Mouse (Mus musculus): ENCODE measurements at regions not wholly inside any gene's neighbourhood (a gene's known extent, or its start where the extent isn't known, plus 50 kb on each side); places are given as distances from the start of the nearest gene placed in this dataset.

- DNase-seq = no peak
Measured at GRCm38 (mm10) chr13:107461048-107461912, 439.4 kb upstream of the Kif2a start.

GRCm38 (mm10) chr13:107458730-107459129 lies 436.8 kb upstream of the Kif2a start:
- DNase-seq = no peak

- DNase-seq = no peak
Measured at GRCm38 (mm10) chr13:107457270-107457669, 435.3 kb upstream of the Kif2a start.

GRCm38 (mm10) chr13:107456394-107456793 lies 434.5 kb upstream of the Kif2a start:
- DNase-seq = no peak

- no peak for DNase-seq
Measured at GRCm38 (mm10) chr13:107449598-107450179, 427.8 kb upstream of the Kif2a start.

GRCm38 (mm10) chr13:107447813-107448212 lies 425.9 kb upstream of the Kif2a start:
- no peak for DNase-seq

GRCm38 (mm10) chr13:107419363-107420155 lies 397.6 kb upstream of the Kif2a start:
- no peak for DNase-seq

- no peak for DNase-seq
Measured at GRCm38 (mm10) chr13:107410267-107410666, 388.3 kb upstream of the Kif2a start.

- no peak for DNase-seq
Measured at GRCm38 (mm10) chr13:107407674-107408026, 385.7 kb upstream of the Kif2a start.

- no peak for DNase-seq
Measured at GRCm38 (mm10) chr13:107406977-107407673, 385.2 kb upstream of the Kif2a start.

GRCm38 (mm10) chr13:107398621-107399363 lies 376.9 kb upstream of the Kif2a start:
- no peak for DNase-seq

- DNase-seq = no peak
Measured at GRCm38 (mm10) chr13:107396036-107396435, 374.1 kb upstream of the Kif2a start.

GRCm38 (mm10) chr13:107394451-107394850 lies 372.5 kb upstream of the Kif2a start:
- no peak for DNase-seq

GRCm38 (mm10) chr13:107389535-107390150 lies 367.7 kb upstream of the Kif2a start:
- no peak for DNase-seq

- no peak for DNase-seq
Measured at GRCm38 (mm10) chr13:107389074-107389473, 367.1 kb upstream of the Kif2a start.

GRCm38 (mm10) chr13:107378076-107378475 lies 356.1 kb upstream of the Kif2a start:
- no peak for DNase-seq

- no peak for DNase-seq
Measured at GRCm38 (mm10) chr13:107372666-107373065, 350.7 kb upstream of the Kif2a start.

GRCm38 (mm10) chr13:107371616-107372582 lies 350.0 kb upstream of the Kif2a start:
- no peak for DNase-seq

GRCm38 (mm10) chr13:107367639-107368038 lies 345.7 kb upstream of the Kif2a start:
- no peak for DNase-seq

GRCm38 (mm10) chr13:107365766-107366165 lies 343.8 kb upstream of the Kif2a start:
- DNase-seq = no peak

GRCm38 (mm10) chr13:107365241-107365640 lies 343.3 kb upstream of the Kif2a start:
- no peak for DNase-seq

All from B cell, adult 2 months (primary cell).